In the genomic region with DNA sequence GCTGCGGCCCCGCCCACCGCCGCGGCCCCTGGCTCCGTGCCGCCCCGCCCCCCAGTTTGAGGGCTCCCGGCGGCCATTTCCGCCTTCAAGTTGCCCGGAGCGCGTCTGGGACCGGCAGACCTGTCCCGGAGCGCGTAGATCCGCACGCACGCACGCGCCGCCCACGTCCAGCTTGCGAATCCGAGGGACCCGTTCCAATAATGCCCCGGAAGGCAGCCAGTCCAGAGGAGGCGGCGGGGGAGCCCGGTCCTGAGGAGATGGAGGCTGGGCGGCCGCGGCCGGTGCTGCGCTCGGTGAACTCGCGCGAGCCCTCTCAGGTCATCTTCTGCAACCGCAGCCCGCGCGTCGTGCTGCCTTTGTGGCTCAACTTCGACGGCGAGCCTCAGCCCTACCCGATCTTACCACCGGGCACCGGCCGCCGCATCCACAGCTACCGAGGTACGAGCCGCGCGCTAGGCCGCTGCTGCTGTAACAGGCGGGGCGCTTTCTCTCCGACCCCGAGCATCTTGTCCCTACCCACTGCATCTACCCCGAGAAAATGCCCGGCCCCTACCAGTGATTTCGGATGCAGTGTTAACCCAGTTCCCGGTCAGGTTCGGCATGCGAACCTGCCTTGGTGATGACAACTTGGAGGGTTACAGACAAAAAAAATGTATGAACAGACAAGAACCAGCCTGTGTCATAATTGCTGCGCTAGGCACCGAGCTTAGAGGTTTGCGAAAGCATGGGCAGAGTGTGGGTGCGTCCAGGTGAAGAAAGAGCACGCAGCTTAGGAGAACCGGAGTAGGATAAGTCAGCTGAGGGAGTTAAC, we compare ENCODE assay signal across 8 mouse cellular contexts. TPM values are rescaled to one million over a fixed set of nuclear protein-coding genes. Genes with fewer than 3 reads are reported as not detected.
A peak's percentile ranks its signal among the peaks of the same experiment; 100 is the strongest.
DNase-seq lines count a peak whose midpoint lies in the region; ATAC-seq and TF ChIP-seq lines count a peak whose summit lies in the region.

Gene Vhl, plus strand, starts transcription at position 19 of the 811 bp plus-strand sequence.

- peak within 1 kb of the TSS; percentile 81 for H3K4me3 ChIP-seq in forebrain, embryonic 16.5 days (replicated peaks; ENCODE audit: low read length)
- peak within 1 kb of the TSS; percentile 92 for H3K4me3 ChIP-seq in layer of hippocampus, adult 2 months
- peak within 1 kb of the TSS; percentile 56 for H3K4me3 ChIP-seq in lung, embryonic 15.5 days

- intact Hi-C loops in heart, postnatal 25 days (cut with DNase I), result loop anchor here (2.0 kb wide), 2 partner anchors 15 to 19 kb away; partner anchors contain the start of genes Brk1 and Irak2

- DNase-seq in ES-CJ7 (ENCODE audit: low read depth, low spot score), result peak; percentile 79
- DNase-seq in cerebellum, adult 18-20 months, result peak; percentile 83 to 84
- peak; percentile 85 for DNase-seq in heart, postnatal 25 days (ENCODE audit: low spot score)
- DNase-seq in layer of hippocampus, adult 2 months (ENCODE audit: low spot score in 2 of 2), result peak; percentile 84 to 86
- peak; percentile 85 for DNase-seq in ovary, adult 18-20 months (ENCODE audit: low spot score)
- peak; percentile 81 for DNase-seq in thymus, postnatal 0 days (ENCODE audit: low spot score)

- WGBS in forebrain, embryonic 16.5 days, result under 1% methylated on average over 76 of the region's 76 CpGs
- under 1% methylated on average over 59 of the region's 76 CpGs for WGBS in lung, embryonic 15.5 days

- H3K4me2 ChIP-seq in forebrain, embryonic 16.5 days (ENCODE audit: low read length), result peak within 1 kb of the TSS; percentile 57
- peak within 1 kb of the TSS; percentile 68 for H3K4me2 ChIP-seq in lung, embryonic 15.5 days

- ATAC-seq in forebrain, embryonic 16.5 days, result peak; percentile 87
- peak; percentile 89 for ATAC-seq in lung, embryonic 15.5 days (ENCODE audit: borderline replicate concordance, extremely low read depth, low FRiP score, low TSS enrichment)

- peak; percentile 42 for TF ChIP-seq CTCF in layer of hippocampus, adult 2 months (conservative IDR thresholded peaks at IDR 0.05)

- peak within 1 kb of the TSS; percentile 89 for H3K9ac ChIP-seq in forebrain, embryonic 16.5 days (replicated peaks; ENCODE audit: low read depth, low read length)
- peak within 1 kb of the TSS; percentile 62 for H3K9ac ChIP-seq in lung, embryonic 15.5 days

- H3K4me1 ChIP-seq in forebrain, embryonic 16.5 days (replicated peaks; ENCODE audit: control insufficient read depth, insufficient read depth, low read length), result peaks cover 11% of the 10 kb centered on the region
- H3K4me1 ChIP-seq in lung, embryonic 15.5 days, result peaks cover 16% of the 10 kb centered on the region

- peaks cover 7% of the 10 kb centered on the region; the same call in 1 of the 2 replicates for H3K36me3 ChIP-seq in forebrain, embryonic 16.5 days (ENCODE audit: control insufficient read depth, insufficient read depth)
- H3K36me3 ChIP-seq in lung, embryonic 15.5 days, result peaks cover 17% of the 10 kb centered on the region

- H3K9me3 ChIP-seq in forebrain, embryonic 16.5 days (ENCODE audit: control insufficient read depth, low read length), result no peaks in the 10 kb centered on the region
- H3K9me3 ChIP-seq in lung, embryonic 15.5 days, result no peaks in the 10 kb centered on the region

- H3K27ac ChIP-seq in forebrain, embryonic 16.5 days (ENCODE audit: low read length), result peak within 1 kb of the TSS; percentile 82
- H3K27ac ChIP-seq in layer of hippocampus, adult 2 months, result peak within 1 kb of the TSS; percentile 98
- peak within 1 kb of the TSS; percentile 83 for H3K27ac ChIP-seq in lung, embryonic 15.5 days

- no peaks in the 10 kb centered on the region for H3K27me3 ChIP-seq in forebrain, embryonic 16.5 days (replicated peaks; ENCODE audit: control insufficient read depth, insufficient read depth, low read length)
- H3K27me3 ChIP-seq in lung, embryonic 15.5 days, result no peaks in the 10 kb centered on the region

RNA-seq across cellular contexts. Expression of gene Vhl, which starts in this region (rescaled TPM):
- polyA plus RNA-seq in forebrain, embryonic 16.5 days (2015; fragmentation: Nextera tagmentation; extraction: Ambion mirVana), result 78.1 and 82.2 TPM in 2 replicates
- total RNA-seq in heart, postnatal 25 days (2021), result 10 to 100 TPM; 10.7 to 11.7 TPM
- 10 to 100 TPM; 44.3 to 44.9 TPM for total RNA-seq in layer of hippocampus, adult 2 months (2021)
- 41.0 and 45.8 TPM in 2 replicates for polyA plus RNA-seq in lung, embryonic 15.5 days (2015; fragmentation: Nextera tagmentation; extraction: Ambion mirVana)
- polyA plus RNA-seq in thymus, postnatal 0 days (2015; fragmentation: Nextera tagmentation; extraction: Ambion mirVana), result 30.7 and 33.1 TPM in 2 replicates

Comparison
In these comparisons a context has a peak if more than half of its experiments do, and no peak if none do; other contexts are left out.
1. Peak in every context shown above with its lines: DNase-seq, ATAC-seq, H3K4me3 ChIP-seq and H3K27ac ChIP-seq.